Mouse (Mus musculus) MEL (cell line): Measurements from ENCODE around the gene Gh. TPM values are rescaled to one million over a fixed set of nuclear protein-coding genes. Genes with fewer than 3 reads are reported as not detected.

Source experiments
- DNase-seq: peaks from one replicate; pipeline ENCODE4 v3.0.0; 2011; ENCODE audit warnings: low read depth, low spot score
- H3K27ac ChIP-seq: 2 replicates; pipeline ENCODE4 v1.5.1; 2012; ENCODE audit warnings: low read depth, mild to moderate bottlenecking, control low read depth, low read length, moderate library complexity; ENCODE audit not compliant: control insufficient read depth
- H3K27me3 ChIP-seq, 2 experiments: fragments of 150-350 bp in 1 of 2; sonication (generic) in 1 of 2; 2 replicates each; pipeline ENCODE4 v1.6.1; 2012; ENCODE audit warnings: low read length in 2 of 2, mild to moderate bottlenecking in 2 of 2, improper control_type of control experiment in 1 of 2, moderate library complexity in 1 of 2; ENCODE audit not compliant: insufficient read depth in 2 of 2, control insufficient read depth in 1 of 2
- H3K36me3 ChIP-seq, 2 experiments: 2 replicates each; pipeline ENCODE4 v1.6.1; 2012 to 2014; ENCODE audit warnings: low read length in 2 of 2, improper control_type of control experiment in 1 of 2, inconsistent platforms in 1 of 2, mild to moderate bottlenecking in 1 of 2; ENCODE audit not compliant: insufficient read depth in 2 of 2, control insufficient read depth in 1 of 2
- H3K4me1 ChIP-seq, 2 experiments: fragments of 150-350 bp in 1 of 2; sonication (generic) in 1 of 2; 2 replicates each; pipeline ENCODE4 v1.6.1; 2012; ENCODE audit warnings: low read length in 2 of 2, improper control_type of control experiment in 1 of 2, mild to moderate bottlenecking in 1 of 2; ENCODE audit not compliant: insufficient read depth in 2 of 2, control insufficient read depth in 1 of 2
- H3K4me3 ChIP-seq, 2 experiments: fragments of 150-350 bp in 1 of 2; sonication (generic) in 1 of 2; 2 replicates each; pipeline ENCODE4 v1.5.1; 2012; ENCODE audit warnings: low read depth in 2 of 2, low read length in 2 of 2, mild to moderate bottlenecking in 2 of 2, moderate library complexity in 2 of 2, control low read depth in 1 of 2, improper control_type of control experiment in 1 of 2; ENCODE audit not compliant: control insufficient read depth in 1 of 2, insufficient read depth in 1 of 2
- H3K79me2 ChIP-seq: 2 replicates; pipeline ENCODE4 v1.6.1; 2012; ENCODE audit warnings: mild to moderate bottlenecking, low read length, moderate library complexity; ENCODE audit not compliant: control insufficient read depth, poor library complexity, insufficient read depth
- H3K9ac ChIP-seq: 2 replicates; pipeline ENCODE4 v1.6.1; 2012; ENCODE audit warnings: low read depth, mild to moderate bottlenecking, control low read depth, low read length, moderate library complexity; ENCODE audit not compliant: control insufficient read depth, poor library complexity, severe bottlenecking
- H3K9me3 ChIP-seq: fragments of 150-350 bp; sonication (generic); replicated peaks from 2 replicates; pipeline ENCODE4 v1.6.1; 2012; ENCODE audit warnings: mild to moderate bottlenecking, low read length, improper control_type of control experiment, moderate library complexity; ENCODE audit not compliant: insufficient read depth
- BHLHE40 ChIP-seq: IDR thresholded peaks from 2 replicates; pipeline ENCODE4 v1.6.1; 2012; ENCODE audit warnings: low read depth, mild to moderate bottlenecking, inconsistent platforms, low read length, improper control_type of control experiment, borderline replicate concordance
- E2F4 ChIP-seq: IDR thresholded peaks from 2 replicates; pipeline ENCODE4 v1.6.1; 2011; ENCODE audit warnings: low read depth, low read length, improper control_type of control experiment, borderline replicate concordance
- EP300 ChIP-seq, 2 experiments: IDR thresholded peaks; 2 replicates each; pipeline ENCODE4 v1.6.1; 2011; ENCODE audit warnings: improper control_type of control experiment in 2 of 2, low read length in 2 of 2, low read depth in 1 of 2, mild to moderate bottlenecking in 1 of 2
- ETS1 ChIP-seq: IDR thresholded peaks from 2 replicates; pipeline ENCODE4 v1.6.1; 2012; ENCODE audit warnings: low read depth, mild to moderate bottlenecking, inconsistent platforms, low read length, improper control_type of control experiment, moderate library complexity
- GABPA ChIP-seq: IDR thresholded peaks from 2 replicates; pipeline ENCODE4 v1.6.1; 2012; ENCODE audit warnings: low read depth, mild to moderate bottlenecking, inconsistent platforms, low read length, improper control_type of control experiment, moderate library complexity
- HCFC1 ChIP-seq: IDR thresholded peaks from 2 replicates; pipeline ENCODE4 v1.6.1; 2012; ENCODE audit warnings: low read depth, mild to moderate bottlenecking, inconsistent platforms, low read length, improper control_type of control experiment, moderate library complexity
- KAT2A ChIP-seq: conservative IDR thresholded peaks from 2 replicates; pipeline ENCODE4 v1.6.1; 2012; ENCODE audit warnings: low read depth, low read length, improper control_type of control experiment, inconsistent platforms
- MYB ChIP-seq: IDR thresholded peaks from 2 replicates; pipeline ENCODE4 v1.6.1; 2011; ENCODE audit warnings: mild to moderate bottlenecking, low read depth, low read length, improper control_type of control experiment
- MYC ChIP-seq: IDR thresholded peaks from 2 replicates; pipeline ENCODE4 v1.6.1; 2011; ENCODE audit warnings: low read depth, mild to moderate bottlenecking, low read length, improper control_type of control experiment, moderate library complexity
- NELFE ChIP-seq: IDR thresholded peaks from 2 replicates; pipeline ENCODE4 v1.6.1; 2011; ENCODE audit warnings: low read depth, low read length, improper control_type of control experiment
- NRF1 ChIP-seq: IDR thresholded peaks from 2 replicates; pipeline ENCODE4 v1.6.1; 2014; ENCODE audit warnings: low read depth, mild to moderate bottlenecking, inconsistent platforms, low read length, improper control_type of control experiment, moderate library complexity; ENCODE audit not compliant: poor library complexity, insufficient read depth, severe bottlenecking
- POLR2AphosphoS5 ChIP-seq: IDR thresholded peaks from 2 replicates; pipeline ENCODE4 v1.6.1; 2012; ENCODE audit warnings: low read depth, borderline replicate concordance, mild to moderate bottlenecking, inconsistent platforms, low read length, moderate library complexity, mixed read lengths
- RAD21 ChIP-seq: IDR thresholded peaks from 2 replicates; pipeline ENCODE4 v1.6.1; 2011; ENCODE audit warnings: mild to moderate bottlenecking, low read depth, low read length, improper control_type of control experiment
- TAL1 ChIP-seq: IDR thresholded peaks from 2 replicates; pipeline ENCODE4 v1.6.1; 2012; ENCODE audit warnings: mild to moderate bottlenecking, inconsistent platforms, low read length, moderate library complexity, mixed read lengths
- USF1 ChIP-seq: IDR thresholded peaks from 2 replicates; pipeline ENCODE4 v1.6.1; 2014; ENCODE audit warnings: low read depth, mild to moderate bottlenecking, inconsistent platforms, low read length, improper control_type of control experiment, moderate library complexity
- USF2 ChIP-seq, 2 experiments: IDR thresholded peaks; 2 replicates each; pipeline ENCODE4 v1.6.1; 2011 to 2012; ENCODE audit warnings: improper control_type of control experiment in 2 of 2, low read length in 2 of 2, borderline replicate concordance in 1 of 2, inconsistent platforms in 1 of 2, low read depth in 1 of 2, mild to moderate bottlenecking in 1 of 2; ENCODE audit not compliant: insufficient read depth in 1 of 2
- ZKSCAN1 ChIP-seq: IDR thresholded peaks from 2 replicates; pipeline ENCODE4 v1.6.1; 2012; ENCODE audit warnings: low read depth, mild to moderate bottlenecking, inconsistent platforms, low read length, improper control_type of control experiment, moderate library complexity
- polyA plus RNA-seq, 2 experiments: library from polyadenylated mRNA; stranded (reverse) in 1 of 2; unstranded in 1 of 2; fragments of >175 nt in 1 of 2; fragments of >200 nt in 1 of 2; gene quantifications; 2 replicates each; pipeline versions ENCODE4 v1.2.1 to v1.2.4; 2012; ENCODE audit warnings: low replicate concordance in 2 of 2, low read depth in 1 of 2; ENCODE audit not compliant: insufficient read length in 2 of 2, insufficient read depth in 1 of 2, missing spikeins in 1 of 2
- total RNA-seq: library from RNA; depleted of rRNA; stranded (reverse); fragments of 300-350 nt; gene quantifications from 2 replicates; pipeline ENCODE4 v1.2.3, GENCODE M21; 2012

Gh gene
- total and polyA plus RNA-seq, 3 experiments, result 0.08 TPM; not detected in 2

- H3K4me3 ChIP-seq, result no peak overlapping the region
- no peak for DNase-seq
- H3K27ac ChIP-seq, result no peak overlapping the region
- no peak overlapping the region for H3K9ac ChIP-seq
- no peaks in the 10 kb centered on the region for H3K4me1 ChIP-seq
- no peaks in the 10 kb centered on the region for H3K27me3 ChIP-seq
- H3K79me2 ChIP-seq, result no peaks in the 10 kb centered on the region
- no peaks in the 10 kb centered on the region for H3K9me3 ChIP-seq
- no peaks in the 10 kb centered on the region for H3K36me3 ChIP-seq
- TF ChIP-seq TAL1, result no peak
- no peak for TF ChIP-seq USF1
- TF ChIP-seq BHLHE40, result no peak
- no peak for TF ChIP-seq POLR2AphosphoS5
- no peak for TF ChIP-seq USF2 (IDR thresholded peaks at IDR 0.05; ENCODE audit: borderline replicate concordance in 1 of 2, insufficient read depth in 1 of 2, low read depth in 1 of 2, low read length in 2 of 2)
- TF ChIP-seq MYC, result no peak
- no peak for TF ChIP-seq ZKSCAN1
- TF ChIP-seq RAD21, result no peak
- no peak for TF ChIP-seq GABPA
- TF ChIP-seq HCFC1, result no peak
- no peak for TF ChIP-seq EP300 (IDR thresholded peaks at IDR 0.05; ENCODE audit: low read depth in 1 of 2, low read length in 2 of 2)
- TF ChIP-seq E2F4, result no peak
- TF ChIP-seq KAT2A, result no peak
- TF ChIP-seq ETS1, result no peak
- no peak for TF ChIP-seq NRF1
- TF ChIP-seq MYB, result no peak
Observed at GRCm38 (mm10) chr11:106286206-106286605, 15.5 kb downstream of the Gh start.

GRCm38 (mm10) chr11:106284126-106284525 lies 17.5 kb downstream of the Gh start:
- TF ChIP-seq RAD21, result no peak
- TF ChIP-seq NELFE, result no peak
- Histone ChIP-seq H3K27ac (no peak overlapping the region), H3K4me3 (no peak overlapping the region), H3K4me1 (no peaks in the 10 kb centered on the region), H3K27me3 (no peaks in the 10 kb centered on the region), H3K79me2 (no peaks in the 10 kb centered on the region), H3K9me3 (no peaks in the 10 kb centered on the region), H3K9ac (no peak overlapping the region), H3K36me3 (no peaks in the 10 kb centered on the region)
- DNase-seq, result no peak
